Mouse (Mus musculus): Measurements from ENCODE around the gene Zfp933. TPM values are rescaled to one million over a fixed set of nuclear protein-coding genes. Genes with fewer than 3 reads are reported as not detected.
"Not testable (repeated sequence)": the region's sequence is repeated elsewhere in the genome, so short reads cannot be mapped to it uniquely, and the experiment has no call there.

Zfp933 gene
- polyA plus RNA-seq, 1 experiment from 2014 or later: 9.6 TPM

GRCm38 (mm10) chr4:147824389-147824788 is 23.8 kb downstream of the Zfp933 start:
- WGBS: 96% methylated on average over 4 of the region's 4 CpGs
- Histone ChIP-seq H3K4me3 (ENCODE audit: low read depth, low read length) (no peak overlapping the region), H3K27ac (ENCODE audit: low read depth, low read length) (no peak overlapping the region), H3K4me1 (ENCODE audit: control insufficient read depth, insufficient read depth, low read length) (no peaks in the 10 kb centered on the region), H3K9me3 (ENCODE audit: control insufficient read depth, low read length) (peaks cover 37% of the 10 kb centered on the region), H3K27me3 (ENCODE audit: control insufficient read depth, insufficient read depth, low read length) (no peaks in the 10 kb centered on the region), H3K36me3 (ENCODE audit: control insufficient read depth, insufficient read depth, low read length) (peaks cover 39% of the 10 kb centered on the region), H3K9ac (replicated peaks; ENCODE audit: low read depth, low read length) (no peak overlapping the region), H3K4me2 (ENCODE audit: low read depth, low read length) (no peak overlapping the region)
- no peak for ATAC-seq (ENCODE audit: low read depth)

DNA sequence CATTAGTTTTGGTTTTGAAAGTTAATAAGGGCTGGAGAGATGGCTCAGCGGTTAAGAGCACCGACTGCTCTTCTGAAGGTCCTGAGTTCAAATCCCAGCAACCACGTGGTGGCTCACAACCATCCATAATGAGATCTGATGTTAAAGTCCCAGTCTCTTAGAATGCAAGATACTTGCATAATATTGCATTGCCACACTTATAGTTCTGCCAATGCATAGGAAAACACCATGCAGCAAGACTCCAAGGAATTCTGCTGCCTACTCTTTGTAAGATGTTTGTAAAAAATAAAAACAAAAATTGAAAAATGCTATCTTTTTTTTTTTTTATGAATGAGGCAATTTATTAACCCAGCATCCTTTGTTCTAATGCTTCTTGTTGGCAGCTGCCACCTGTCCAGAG is 26.8 kb downstream of the Zfp933 start:
- not testable (repeated sequence) for ATAC-seq (ENCODE audit: low read depth); H3K4me3 ChIP-seq (ENCODE audit: low read depth, low read length); H3K27ac ChIP-seq (ENCODE audit: low read depth, low read length); H3K27me3 ChIP-seq (ENCODE audit: control insufficient read depth, insufficient read depth, low read length); H3K4me1 ChIP-seq (ENCODE audit: control insufficient read depth, insufficient read depth, low read length); H3K9ac ChIP-seq (replicated peaks; ENCODE audit: low read depth, low read length); H3K4me2 ChIP-seq (ENCODE audit: low read depth, low read length)
- Histone ChIP-seq H3K9me3 (ENCODE audit: control insufficient read depth, low read length) (peaks cover 33% of the 10 kb centered on the region), H3K36me3 (ENCODE audit: control insufficient read depth, insufficient read depth, low read length) (peaks cover 20% of the 10 kb centered on the region)
- WGBS: 84% methylated on average over 3 of the region's 3 CpGs

DNA sequence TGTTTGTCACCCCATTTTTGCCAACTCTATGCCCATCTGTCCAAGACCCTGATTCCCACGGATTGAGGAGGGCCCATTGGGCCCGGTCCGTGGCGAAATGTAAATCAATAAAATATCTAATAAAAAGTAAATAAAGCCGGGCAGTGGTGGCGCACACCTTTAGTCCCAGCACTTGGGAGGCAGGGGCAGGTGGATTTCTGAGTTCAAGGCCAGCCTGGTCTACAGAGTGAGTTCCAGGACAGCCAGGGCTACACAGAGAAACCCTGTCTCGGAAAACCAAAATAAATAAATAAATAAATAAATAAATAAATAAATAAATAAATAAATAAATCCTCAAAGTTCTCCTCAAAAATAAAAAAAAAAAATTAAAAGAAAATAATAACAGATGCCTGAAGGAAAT is 28.5 kb downstream of the Zfp933 start:
- not testable (repeated sequence) for H3K36me3 ChIP-seq (ENCODE audit: control insufficient read depth, insufficient read depth, low read length); H3K9ac ChIP-seq (replicated peaks; ENCODE audit: low read depth, low read length); H3K4me1 ChIP-seq (ENCODE audit: control insufficient read depth, insufficient read depth, low read length); ATAC-seq (ENCODE audit: low read depth); H3K4me2 ChIP-seq (ENCODE audit: low read depth, low read length); H3K27ac ChIP-seq (ENCODE audit: low read depth, low read length); H3K27me3 ChIP-seq (ENCODE audit: control insufficient read depth, insufficient read depth, low read length); H3K4me3 ChIP-seq (ENCODE audit: low read depth, low read length)
- WGBS: 84% methylated on average over 7 of the region's 7 CpGs
- peaks cover 16% of the 10 kb centered on the region for H3K9me3 ChIP-seq (ENCODE audit: control insufficient read depth, low read length)

DNA sequence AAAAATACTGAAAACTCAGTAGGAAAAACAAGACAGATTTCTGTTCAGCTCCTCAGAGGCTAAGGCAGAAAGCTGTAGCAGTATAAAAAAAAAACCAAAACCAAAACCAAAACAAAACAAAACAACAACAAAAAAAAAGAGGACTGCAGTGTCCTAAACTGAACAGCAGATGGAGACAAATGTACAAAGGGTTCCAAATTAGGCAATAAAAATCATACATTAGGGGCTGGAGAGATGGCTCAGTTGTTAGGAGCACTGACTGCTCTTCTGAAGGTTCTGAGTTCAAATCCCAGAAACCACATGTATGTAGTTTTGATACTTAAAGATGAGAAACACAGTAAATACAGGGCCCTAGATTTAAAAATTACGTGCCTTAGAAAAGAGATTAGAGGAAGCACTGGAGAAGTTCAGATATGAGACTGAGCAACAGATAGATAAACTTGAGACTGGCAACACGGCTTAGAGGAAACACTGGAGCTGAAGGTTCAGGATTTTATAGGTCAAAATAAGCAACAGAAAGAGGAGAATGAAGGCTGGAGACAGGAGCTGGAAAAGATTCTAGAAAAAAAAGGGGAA is 33.5 kb downstream of the Zfp933 start:
- H3K9ac ChIP-seq (replicated peaks; ENCODE audit: low read depth, low read length): no peak overlapping the region
- H3K36me3 ChIP-seq (ENCODE audit: control insufficient read depth, insufficient read depth, low read length): no peaks in the 10 kb centered on the region
- 86% methylated on average over 2 of the region's 2 CpGs for WGBS
- H3K4me3 ChIP-seq (ENCODE audit: low read depth, low read length): no peak overlapping the region
- H3K27ac ChIP-seq (ENCODE audit: low read depth, low read length): no peak overlapping the region
- ATAC-seq (ENCODE audit: low read depth): no peak
- no peaks in the 10 kb centered on the region for H3K27me3 ChIP-seq (ENCODE audit: control insufficient read depth, insufficient read depth, low read length)
- no peak overlapping the region for H3K4me2 ChIP-seq (ENCODE audit: low read depth, low read length)
- H3K9me3 ChIP-seq (ENCODE audit: control insufficient read depth, low read length): no peaks in the 10 kb centered on the region
- H3K4me1 ChIP-seq (ENCODE audit: control insufficient read depth, insufficient read depth, low read length): no peaks in the 10 kb centered on the region

GRCm38 (mm10) chr4:147813249-147813765 is 34.9 kb downstream of the Zfp933 start:
- no peak; the same call in 1 of the 2 replicates for ATAC-seq (ENCODE audit: low read depth)

GRCm38 (mm10) chr4:147809966-147810304 is 38.2 kb downstream of the Zfp933 start:
- 0 out of 2 replicates have a peak overlapping the region, but pooled peaks have one; percentile 25 for H3K4me3 ChIP-seq (ENCODE audit: low read depth, low read length)
- 47% methylated on average over 2 of the region's 2 CpGs for WGBS
- not testable (repeated sequence) for ATAC-seq (ENCODE audit: low read depth); H3K9ac ChIP-seq (replicated peaks; ENCODE audit: low read depth, low read length); H3K27ac ChIP-seq (ENCODE audit: low read depth, low read length); H3K9me3 ChIP-seq (ENCODE audit: control insufficient read depth, low read length); H3K36me3 ChIP-seq (ENCODE audit: control insufficient read depth, insufficient read depth, low read length); H3K27me3 ChIP-seq (ENCODE audit: control insufficient read depth, insufficient read depth, low read length); H3K4me1 ChIP-seq (ENCODE audit: control insufficient read depth, insufficient read depth, low read length)
- H3K4me2 ChIP-seq (ENCODE audit: low read depth, low read length): peak overlapping the region; percentile 50; the same call in 1 of the 2 replicates

More at GRCm38 (mm10) chr4:147813249-147813765, 34.9 kb downstream of the Zfp933 start:
- Histone ChIP-seq H3K27me3 (ENCODE audit: control insufficient read depth, insufficient read depth, low read length) (no peaks in the 10 kb centered on the region), H3K36me3 (ENCODE audit: control insufficient read depth, insufficient read depth, low read length) (no peaks in the 10 kb centered on the region), H3K4me2 (ENCODE audit: low read depth, low read length) (no peak overlapping the region), H3K4me1 (ENCODE audit: control insufficient read depth, insufficient read depth, low read length) (no peaks in the 10 kb centered on the region), H3K9ac (replicated peaks; ENCODE audit: low read depth, low read length) (no peak overlapping the region), H3K4me3 (ENCODE audit: low read depth, low read length) (no peak overlapping the region), H3K9me3 (ENCODE audit: control insufficient read depth, low read length) (no peaks in the 10 kb centered on the region), H3K27ac (ENCODE audit: low read depth, low read length) (no peak overlapping the region)
- WGBS: 54% methylated on average over 5 of the region's 5 CpGs

DNA sequence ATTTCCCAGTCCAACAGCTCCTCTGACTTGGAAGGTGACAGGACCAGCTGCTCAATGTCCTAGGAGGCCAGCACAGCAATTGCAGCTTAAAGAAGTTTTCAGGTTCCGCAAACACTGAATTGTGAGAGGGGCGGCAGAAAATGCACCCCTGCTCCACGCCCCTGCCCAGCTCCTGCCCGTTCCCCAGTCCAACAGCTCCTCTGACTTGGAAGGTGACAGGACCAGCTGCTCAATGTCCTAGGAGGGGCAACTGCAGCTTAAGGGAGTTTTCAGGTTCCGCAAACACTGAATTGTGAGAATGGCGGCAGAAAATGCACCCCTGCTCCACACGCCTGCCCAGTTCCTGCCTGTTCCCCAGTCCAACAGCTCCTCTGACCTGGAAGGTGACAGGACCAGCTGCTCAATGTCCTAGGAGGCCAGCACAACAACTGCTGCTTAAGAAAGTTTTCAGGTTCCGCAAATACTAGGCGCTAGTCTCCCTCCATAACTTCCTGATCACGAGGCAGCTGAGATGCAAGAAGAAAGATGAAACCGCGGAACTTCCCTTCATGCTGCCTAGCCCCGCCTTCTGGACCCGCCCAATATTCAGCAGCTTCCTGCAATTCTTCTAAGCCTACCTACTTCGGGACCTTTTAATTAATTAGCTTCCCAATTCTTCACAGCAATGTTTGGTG is 38.7 kb downstream of the Zfp933 start, which contains the start of gene Zfp984:
Zfp984 (minus strand) TSS at position 497 of the 674 bp plus-strand sequence.
- not testable (repeated sequence) for H3K36me3 ChIP-seq (ENCODE audit: control insufficient read depth, insufficient read depth, low read length); H3K27ac ChIP-seq (ENCODE audit: low read depth, low read length); H3K27me3 ChIP-seq (ENCODE audit: control insufficient read depth, insufficient read depth, low read length); H3K9me3 ChIP-seq (ENCODE audit: control insufficient read depth, low read length); H3K4me1 ChIP-seq (ENCODE audit: control insufficient read depth, insufficient read depth, low read length); H3K9ac ChIP-seq (replicated peaks; ENCODE audit: low read depth, low read length)
- H3K4me2 ChIP-seq (ENCODE audit: low read depth, low read length): peak within 1 kb of the TSS; percentile 50
- H3K4me3 ChIP-seq (ENCODE audit: low read depth, low read length): peak within 1 kb of the TSS; percentile 25; the same call in 1 of the 2 replicates
- ATAC-seq (ENCODE audit: low read depth): 0 out of 2 replicates have a peak, but pooled peaks have one; percentile 38
- WGBS: 10% methylated on average over 15 of the region's 15 CpGs

- H3K4me3 ChIP-seq (ENCODE audit: low read depth, low read length); H3K9me3 ChIP-seq (ENCODE audit: control insufficient read depth, low read length); H3K9ac ChIP-seq (replicated peaks; ENCODE audit: low read depth, low read length); H3K4me1 ChIP-seq (ENCODE audit: control insufficient read depth, insufficient read depth, low read length); H3K27ac ChIP-seq (ENCODE audit: low read depth, low read length); H3K36me3 ChIP-seq (ENCODE audit: control insufficient read depth, insufficient read depth, low read length); H3K27me3 ChIP-seq (ENCODE audit: control insufficient read depth, insufficient read depth, low read length); H3K4me2 ChIP-seq (ENCODE audit: low read depth, low read length); ATAC-seq (ENCODE audit: low read depth): not testable (repeated sequence)
- WGBS: 61% methylated on average over 4 of the region's 4 CpGs
Observed at GRCm38 (mm10) chr4:147808483-147808882, 39.7 kb downstream of the Zfp933 start.

GRCm38 (mm10) chr4:147795308-147795707 is 52.9 kb downstream of the Zfp933 start:
- not testable (repeated sequence) for H3K9ac ChIP-seq (replicated peaks; ENCODE audit: low read depth, low read length); H3K4me3 ChIP-seq (ENCODE audit: low read depth, low read length); H3K9me3 ChIP-seq (ENCODE audit: control insufficient read depth, low read length); H3K4me2 ChIP-seq (ENCODE audit: low read depth, low read length); ATAC-seq (ENCODE audit: low read depth); H3K27ac ChIP-seq (ENCODE audit: low read depth, low read length); H3K4me1 ChIP-seq (ENCODE audit: control insufficient read depth, insufficient read depth, low read length); H3K36me3 ChIP-seq (ENCODE audit: control insufficient read depth, insufficient read depth, low read length); H3K27me3 ChIP-seq (ENCODE audit: control insufficient read depth, insufficient read depth, low read length)
- WGBS: 96% methylated on average over 1 of the region's 1 CpGs
